Mouse (Mus musculus) skeletal muscle tissue, adult 2 months (tissue): ENCODE results near the gene Rhox8.
"Not testable (repeated sequence)": the region's sequence is repeated elsewhere in the genome, so short reads cannot be mapped to it uniquely, and the experiment has no call there.

Experiments used
- DNase-seq: peaks from one replicate; pipeline ENCODE4 v3.0.0-alpha.2; 2012; ENCODE audit warnings: low read depth, low spot score

Gene Rhox8

DNA sequence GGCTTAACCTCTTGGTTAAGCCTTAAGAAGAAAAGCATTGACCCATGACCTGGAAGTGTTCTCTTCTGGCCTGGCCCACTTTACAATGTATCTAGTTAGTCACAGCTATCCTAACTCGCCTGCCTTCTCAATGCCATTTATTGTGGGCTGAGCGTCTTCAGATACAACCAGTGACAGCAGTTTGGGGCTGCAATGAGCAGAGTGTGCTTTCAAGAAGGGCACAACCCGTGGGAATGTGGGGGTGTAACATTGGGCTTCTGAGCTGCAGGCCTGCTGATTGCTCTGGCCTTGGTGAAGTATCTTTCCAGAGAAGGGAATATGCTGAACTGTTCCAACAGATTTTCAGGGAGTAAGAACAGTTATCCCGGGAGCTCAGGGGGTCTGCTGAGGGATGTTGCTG lies at the start of gene Rhox8:
Gene Rhox8 (minus strand): TSS at position 101 of the 400 bp plus-strand sequence.
- DNase-seq: no peak

DNA sequence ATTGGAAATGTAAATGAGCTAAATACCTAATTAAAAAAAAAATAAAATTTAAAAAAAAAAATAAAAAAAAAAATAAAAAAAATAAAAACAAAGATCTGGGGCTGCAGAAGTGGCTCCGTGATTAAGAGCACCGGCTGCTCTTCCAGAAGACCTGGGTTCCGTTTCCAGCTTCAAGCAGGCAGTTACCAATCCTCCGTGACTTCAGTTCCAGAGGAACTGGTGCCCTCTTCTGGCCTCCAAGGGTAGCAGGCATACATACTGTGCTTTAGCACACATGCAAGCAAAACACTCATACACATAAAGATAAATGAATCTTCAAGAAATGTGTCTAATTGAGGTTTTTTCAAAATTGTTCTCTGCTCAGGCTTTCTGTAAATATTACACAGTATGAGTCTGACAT lies 37.6 kb upstream of the Rhox8 start:
- DNase-seq: no peak

DNA sequence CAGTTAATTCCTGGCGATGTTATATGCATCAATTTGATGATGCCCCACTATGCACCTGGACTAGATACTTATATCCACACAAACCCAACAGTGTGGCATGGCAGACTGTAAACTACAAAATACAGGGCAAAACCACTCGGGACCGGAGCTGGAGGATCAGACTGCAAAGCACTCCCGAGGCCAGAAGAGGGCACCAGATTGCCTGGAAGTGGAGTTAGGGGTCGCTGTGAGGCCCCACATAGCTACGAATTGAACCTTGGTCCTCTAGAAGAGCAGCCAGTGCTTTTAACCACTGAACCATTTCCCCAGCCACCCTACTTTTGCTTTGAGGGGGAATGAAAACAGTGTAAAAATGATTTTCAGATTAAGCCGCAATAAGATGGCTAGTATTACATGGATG lies 29.8 kb upstream of the Rhox8 start:
- no peak for DNase-seq

DNA sequence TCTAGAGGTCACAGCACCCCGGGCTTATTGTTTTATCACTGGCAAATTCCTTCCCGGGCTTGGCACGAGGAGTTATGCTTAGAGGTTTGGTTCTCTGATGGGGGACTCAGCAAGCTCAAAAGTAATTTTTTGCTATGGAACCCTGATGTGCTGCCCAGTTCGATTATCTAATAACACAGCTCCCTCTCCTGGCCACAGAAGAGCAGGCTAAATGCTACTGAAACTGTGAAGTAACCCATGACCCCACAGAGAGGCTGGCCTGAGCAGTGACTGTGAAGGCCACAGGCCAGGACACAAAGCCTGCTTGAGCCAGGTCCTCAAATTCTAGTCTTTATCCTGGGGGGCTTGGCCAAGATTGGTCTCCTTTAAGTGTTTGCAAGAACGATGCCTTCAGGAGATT lies 25.0 kb upstream of the Rhox8 start:
- DNase-seq: no peak

DNA sequence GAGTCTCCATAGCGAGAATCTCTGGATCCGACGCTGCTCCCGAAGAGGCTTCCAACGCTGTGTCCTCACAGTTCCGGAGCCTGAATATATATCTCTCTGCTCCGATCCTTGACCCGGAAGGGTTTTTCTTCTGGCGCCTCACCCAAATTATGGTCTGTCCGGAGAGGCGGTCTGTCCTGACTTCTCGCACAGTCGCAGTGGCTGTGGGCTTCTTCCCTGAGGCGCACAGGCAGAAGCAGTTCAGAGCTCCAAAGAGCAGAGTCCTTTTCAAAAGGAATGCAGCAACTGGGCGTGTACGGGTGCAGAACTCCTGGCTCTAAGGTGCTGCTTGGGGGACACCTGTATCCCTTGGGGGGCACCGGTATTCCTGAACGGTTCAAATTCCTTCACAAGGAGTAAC lies 22.9 kb upstream of the Rhox8 start, which contains the start of gene Rhox9:
Gene Rhox9 (minus strand): TSS at position 101 of the 400 bp plus-strand sequence.
- DNase-seq: not testable (repeated sequence)

DNA sequence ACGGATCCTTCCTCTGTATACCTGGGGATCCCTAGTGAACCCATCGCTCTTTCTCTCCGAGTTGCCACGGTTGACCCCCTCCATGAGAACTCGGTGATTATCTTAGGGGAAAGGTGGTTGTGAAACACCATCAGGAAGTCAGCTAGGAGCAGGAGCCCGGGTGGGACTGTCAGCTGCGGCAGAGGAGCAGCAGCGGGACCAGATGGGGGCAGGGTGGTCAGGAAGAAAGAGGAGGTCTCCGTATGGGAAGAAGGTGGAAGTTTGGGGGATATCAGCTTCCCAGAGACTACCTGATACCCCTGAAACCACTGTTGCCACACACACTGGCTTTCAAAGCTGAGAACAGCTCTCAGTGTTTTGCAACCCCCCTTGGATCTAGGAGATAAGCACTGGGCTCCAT lies 18.4 kb upstream of the Rhox8 start, which contains the start of gene Rhox7b:
Gene Rhox7b (minus strand): TSS at position 101 of the 400 bp plus-strand sequence.
- not testable (repeated sequence) for DNase-seq

DNA sequence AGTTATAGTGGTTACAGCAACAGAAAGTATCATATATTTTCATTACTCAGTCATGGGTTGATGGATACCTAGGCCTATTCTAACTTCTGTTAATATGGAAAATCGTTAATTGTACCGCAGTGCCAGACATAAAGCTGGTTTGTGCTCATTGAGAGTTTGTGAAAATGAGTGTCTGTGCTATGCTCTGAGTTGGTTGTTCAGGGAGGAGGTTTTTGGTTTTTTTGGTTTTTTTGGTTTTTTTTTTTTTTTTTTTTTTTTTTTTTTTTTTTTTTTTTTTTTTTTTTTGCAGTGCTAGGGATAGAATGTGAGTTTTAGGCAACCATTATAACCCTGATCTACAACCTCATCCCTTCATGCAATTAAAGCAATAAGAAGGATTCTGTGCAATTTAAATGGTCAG lies 7.1 kb downstream of the Rhox8 start:
- DNase-seq: no peak

DNA sequence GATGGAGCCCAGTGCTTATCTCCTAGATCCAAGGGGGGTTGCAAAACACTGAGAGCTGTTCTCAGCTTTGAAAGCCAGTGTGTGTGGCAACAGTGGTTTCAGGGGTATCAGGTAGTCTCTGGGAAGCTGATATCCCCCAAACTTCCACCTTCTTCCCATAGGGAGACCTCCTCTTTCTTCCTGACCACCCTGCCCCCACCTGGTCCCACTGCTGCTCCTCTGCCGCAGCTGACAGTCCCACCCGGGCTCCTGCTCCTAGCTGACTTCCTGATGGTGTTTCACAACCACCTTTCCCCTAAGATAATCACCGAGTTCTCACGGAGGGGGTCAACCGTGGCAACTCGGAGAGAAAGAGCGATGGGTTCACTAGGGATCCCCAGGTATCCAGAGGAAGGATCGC lies 47.4 kb downstream of the Rhox8 start, which contains the start of gene Rhox7a:
Gene Rhox7a (plus strand): TSS at position 301 of the 400 bp plus-strand sequence.
- not testable (repeated sequence) for DNase-seq

DNA sequence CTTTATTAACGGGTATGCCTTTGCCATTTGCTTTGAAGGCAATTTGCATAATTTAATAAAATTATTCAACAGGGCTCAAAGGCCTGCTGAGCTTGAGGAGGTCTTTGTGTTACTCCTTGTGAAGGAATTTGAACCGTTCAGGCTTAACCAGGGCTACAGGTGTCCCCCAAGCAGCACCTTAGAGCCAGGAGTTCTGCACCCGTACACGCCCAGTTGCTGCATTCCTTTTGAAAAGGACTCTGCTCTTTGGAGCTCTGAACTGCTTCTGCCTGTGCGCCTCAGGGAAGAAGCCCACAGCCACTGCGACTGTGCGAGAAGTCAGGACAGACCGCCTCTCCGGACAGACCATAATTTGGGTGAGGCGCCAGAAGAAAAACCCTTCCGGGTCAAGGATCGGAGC lies 52.1 kb downstream of the Rhox8 start, which contains the start of gene Rhox6:
Gene Rhox6 (plus strand): TSS at position 301 of the 400 bp plus-strand sequence.
- not testable (repeated sequence) for DNase-seq
